Mouse (Mus musculus): ENCODE results near the gene Dapp1.

DNA sequence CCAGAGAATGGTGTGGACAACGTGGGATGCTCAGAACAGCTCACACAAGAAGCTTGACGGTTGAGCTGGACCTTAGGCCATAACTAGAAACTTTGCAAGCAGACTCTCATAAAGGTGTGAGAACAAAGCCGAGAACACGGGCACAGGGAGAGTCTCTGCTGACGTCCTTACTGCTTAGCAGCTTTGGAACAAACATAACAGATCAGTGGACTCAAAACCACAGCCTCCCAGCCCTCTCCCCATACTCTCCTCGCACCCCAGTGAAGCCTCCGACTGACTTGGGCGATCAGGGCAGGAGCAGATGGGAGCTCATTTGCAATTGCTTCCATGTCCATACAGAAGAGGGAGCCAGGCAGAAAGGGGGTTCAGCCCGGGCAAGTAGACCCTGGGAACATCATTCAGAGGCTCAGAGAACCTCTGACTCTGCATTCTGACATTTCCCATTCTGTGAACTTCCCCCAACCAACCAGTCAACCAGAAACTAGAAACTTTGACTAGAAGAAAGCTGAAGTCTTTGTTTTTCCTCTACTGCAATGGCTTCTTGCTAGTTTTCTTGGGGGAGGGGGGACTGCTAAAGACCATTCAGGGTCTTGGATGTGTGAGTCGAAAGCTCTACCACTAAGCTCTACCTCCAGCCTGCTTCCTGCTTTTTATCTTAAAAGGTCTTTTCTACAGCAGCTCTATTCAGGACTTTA, 31.0 kb downstream of the Dapp1 start:
- TF ChIP-seq CEBPB (IDR thresholded peaks at IDR 0.05; ENCODE audit: insufficient read depth, poor library complexity, severe bottlenecking) (no peak), TCF12 (IDR thresholded peaks at IDR 0.05; ENCODE audit: insufficient read depth, poor library complexity, severe bottlenecking) (no peak), POLR2A (IDR thresholded peaks at IDR 0.05; ENCODE audit: insufficient read length, low read depth) (no peak), MYOG (IDR thresholded peaks at IDR 0.05; ENCODE audit: control insufficient read depth in 1 of 3, insufficient read depth in 1 of 3, insufficient read length in 2 of 3, low read depth in 2 of 3) (no peak)

Measured in myocyte (in vitro differentiated cells).